Mouse (Mus musculus): Measurements from ENCODE around the gene Sptan1. TPM values are rescaled to one million over a fixed set of nuclear protein-coding genes. Genes with fewer than 3 reads are reported as not detected.

Gene Sptan1
- total and polyA plus RNA-seq, 3 experiments, result 73.8 to 113 (median 88.0) TPM

DNA sequence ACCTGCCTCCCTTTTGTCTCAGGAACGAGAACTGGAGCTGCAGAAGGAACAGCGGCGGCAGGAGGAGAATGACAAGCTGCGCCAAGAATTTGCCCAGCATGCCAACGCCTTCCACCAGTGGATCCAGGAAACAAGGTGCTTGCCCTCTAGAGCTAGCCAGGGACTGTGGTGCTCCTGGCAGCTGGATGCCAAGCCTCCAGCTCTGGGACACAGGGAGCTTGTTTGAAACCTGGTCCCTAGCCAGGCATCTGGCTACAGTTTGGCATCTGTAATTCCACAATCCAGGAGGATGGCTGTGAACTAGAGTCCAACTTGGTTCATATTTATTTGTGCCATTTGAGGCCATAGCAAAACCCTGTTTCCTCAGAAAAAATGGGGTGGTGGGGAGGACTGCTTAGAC lies 61.6 kb downstream of the Sptan1 start:
- Histone ChIP-seq H3K79me2 (replicated peaks; ENCODE audit: control insufficient read depth, extremely low read depth, insufficient read depth, poor library complexity, severe bottlenecking) (no peaks in the 10 kb centered on the region), H3K4me3 (replicated peaks in 1 of 3; ENCODE audit: low read depth in 2 of 3, low read length in 2 of 3, poor library complexity in 1 of 3) (no peak overlapping the region), H3K27ac (ENCODE audit: insufficient read depth, low read depth) (no peak overlapping the region), H3K36me3 (replicated peaks in 1 of 2; ENCODE audit: control insufficient read depth in 1 of 2, insufficient read depth in 1 of 2, low read length in 1 of 2) (peaks cover 89 to 97% of the 10 kb centered on the region in 2 experiments), H3K4me2 (ENCODE audit: insufficient read depth, low read depth, poor library complexity, severe bottlenecking) (no peak overlapping the region), H3K9ac (ENCODE audit: insufficient read depth, low read depth) (no peak overlapping the region), H3K4me1 (ENCODE audit: control insufficient read depth in 1 of 2, insufficient read depth in 2 of 2) (no peaks in the 10 kb centered on the region), H3K9me3 (replicated peaks; ENCODE audit: low read length) (no peaks in the 10 kb centered on the region), H3K27me3 (replicated peaks) (no peaks in the 10 kb centered on the region)
- TF ChIP-seq MYC (IDR thresholded peaks at IDR 0.05; ENCODE audit: low read depth, low read length) (no peak), CTCF (conservative IDR thresholded peaks at IDR 0.05 in 1 of 2, IDR thresholded peaks at IDR 0.05 in 1 of 2; ENCODE audit: low read depth in 2 of 2, low read length in 2 of 2) (no peak), SMC3 (IDR thresholded peaks at IDR 0.05; ENCODE audit: low read depth, low read length) (no peak), CHD1 (IDR thresholded peaks at IDR 0.05; ENCODE audit: low read depth, low read length) (no peak), MXI1 (IDR thresholded peaks at IDR 0.05; ENCODE audit: low read depth, low read length) (no peak), TBP (conservative IDR thresholded peaks at IDR 0.05; ENCODE audit: low read depth, low read length) (no peak), ETS1 (conservative IDR thresholded peaks at IDR 0.05; ENCODE audit: low read depth, low read length) (no peak)
- in situ Hi-C loops (cut with MboI; ENCODE audit: low pct_ligation_motif_present, low pct_unique_long_range_greater_than_20kb, low sequenced_read_pairs) (no loop called here), dilution Hi-C loops (cut with MboI; ENCODE audit: extremely low pct_ligation_motif_present, extremely low pct_unique_long_range_greater_than_20kb, low sequenced_read_pairs) (no loop called here)
- DNase-seq (ENCODE audit: extremely low read depth), result no peak

DNA sequence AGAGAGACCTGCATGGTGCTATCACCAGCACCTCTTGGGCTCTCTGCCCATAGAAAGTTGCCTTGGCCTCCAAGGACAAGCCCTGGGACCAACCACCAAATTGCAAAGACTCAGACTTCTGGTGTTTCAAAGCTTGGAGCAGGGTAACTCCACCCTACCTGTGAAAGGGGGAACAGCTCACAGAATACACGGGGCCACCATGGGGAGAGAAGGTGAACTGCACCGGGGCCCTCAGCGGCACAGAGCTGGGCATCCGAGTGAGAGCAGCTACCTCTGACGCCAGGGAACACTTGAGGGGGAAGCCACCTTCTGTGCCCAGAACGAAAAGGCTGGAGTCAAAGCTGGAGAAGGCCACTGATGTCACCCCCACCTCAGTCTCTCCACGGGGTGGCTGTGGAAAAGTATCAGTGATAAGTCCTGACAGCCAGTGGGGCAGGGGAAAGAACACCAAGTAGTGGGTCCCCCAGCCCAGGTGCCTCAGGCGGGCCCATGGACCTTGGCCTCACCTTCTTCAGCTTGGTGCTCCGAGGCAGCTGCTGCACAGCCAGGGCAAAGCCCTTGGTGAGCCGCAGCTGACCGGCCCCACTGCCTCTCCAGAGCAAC lies 67.0 kb downstream of the Sptan1 start:
- Histone ChIP-seq H3K36me3 (replicated peaks in 1 of 2; ENCODE audit: control insufficient read depth in 1 of 2, insufficient read depth in 1 of 2, low read length in 1 of 2) (peaks cover 58 to 86% of the 10 kb centered on the region in 2 experiments), H3K4me2 (ENCODE audit: insufficient read depth, low read depth, poor library complexity, severe bottlenecking) (no peak overlapping the region), H3K4me1 (ENCODE audit: control insufficient read depth in 1 of 2, insufficient read depth in 2 of 2) (no peaks in the 10 kb centered on the region), H3K9me3 (replicated peaks; ENCODE audit: low read length) (no peaks in the 10 kb centered on the region), H3K79me2 (replicated peaks; ENCODE audit: control insufficient read depth, extremely low read depth, insufficient read depth, poor library complexity, severe bottlenecking) (no peaks in the 10 kb centered on the region), H3K27ac (ENCODE audit: insufficient read depth, low read depth) (no peak overlapping the region), H3K9ac (ENCODE audit: insufficient read depth, low read depth) (no peak overlapping the region), H3K4me3 (replicated peaks in 1 of 3; ENCODE audit: low read depth in 2 of 3, low read length in 2 of 3, poor library complexity in 1 of 3) (no peak overlapping the region), H3K27me3 (replicated peaks) (no peaks in the 10 kb centered on the region)
- no peak for DNase-seq (ENCODE audit: extremely low read depth)
- TF ChIP-seq MYC (IDR thresholded peaks at IDR 0.05; ENCODE audit: low read depth, low read length) (no peak), CTCF (conservative IDR thresholded peaks at IDR 0.05 in 1 of 2, IDR thresholded peaks at IDR 0.05 in 1 of 2; ENCODE audit: low read depth in 2 of 2, low read length in 2 of 2) (peak in 1 of 2 experiments; percentile 37; a peak in 2 of 4 replicates)
- dilution Hi-C loops (cut with MboI; ENCODE audit: extremely low pct_ligation_motif_present, extremely low pct_unique_long_range_greater_than_20kb, low sequenced_read_pairs), result no loop called here
- in situ Hi-C loops (cut with MboI; ENCODE audit: low pct_ligation_motif_present, low pct_unique_long_range_greater_than_20kb, low sequenced_read_pairs), result no loop called here

DNA sequence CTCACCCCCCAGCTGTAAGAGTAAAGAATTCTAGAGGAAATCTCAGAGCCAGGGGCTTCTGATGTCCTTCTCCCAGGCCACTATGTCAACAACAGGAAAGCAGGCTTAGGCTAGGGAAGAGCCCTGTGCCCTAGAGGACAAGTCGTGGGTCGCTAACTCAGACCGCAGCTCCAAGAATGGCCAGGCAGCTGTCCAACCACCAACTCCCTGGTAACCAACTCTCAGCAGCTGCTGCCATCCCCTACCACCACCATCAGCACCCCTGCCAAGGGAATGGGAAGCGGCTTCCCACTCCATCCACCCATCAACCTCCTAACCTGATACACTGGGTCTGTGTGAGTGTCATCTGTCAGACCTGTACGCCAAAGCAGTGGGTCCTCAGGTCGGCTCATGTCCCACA lies 67.6 kb downstream of the Sptan1 start:
- peaks cover 58 to 86% of the 10 kb centered on the region in 2 experiments for H3K36me3 ChIP-seq (replicated peaks in 1 of 2; ENCODE audit: control insufficient read depth in 1 of 2, insufficient read depth in 1 of 2, low read length in 1 of 2)
- TF ChIP-seq BHLHE40 (IDR thresholded peaks at IDR 0.05; ENCODE audit: low read depth, low read length), result no peak
- no peak for TF ChIP-seq POLR2A (IDR thresholded peaks at IDR 0.05; ENCODE audit: low read depth, low read length)
- TF ChIP-seq NRF1 (IDR thresholded peaks at IDR 0.05; ENCODE audit: low read depth, low read length), result no peak
- TF ChIP-seq CHD1 (IDR thresholded peaks at IDR 0.05; ENCODE audit: low read depth, low read length), result no peak
- no peak for TF ChIP-seq ZKSCAN1 (IDR thresholded peaks at IDR 0.05; ENCODE audit: borderline replicate concordance, low read depth, low read length)
- TF ChIP-seq UBTF (IDR thresholded peaks at IDR 0.05; ENCODE audit: low read depth, low read length), result no peak
- no peak for TF ChIP-seq HCFC1 (IDR thresholded peaks at IDR 0.05; ENCODE audit: low read depth, low read length)
- TF ChIP-seq CTCF (conservative IDR thresholded peaks at IDR 0.05 in 1 of 2, IDR thresholded peaks at IDR 0.05 in 1 of 2; ENCODE audit: low read depth in 2 of 2, low read length in 2 of 2), result no peak
- no peak for TF ChIP-seq IRF4 (IDR thresholded peaks at IDR 0.05; ENCODE audit: low read depth, low read length)
- TF ChIP-seq CHD2 (IDR thresholded peaks at IDR 0.05; ENCODE audit: low read length), result no peak
- no peak for TF ChIP-seq JUN (IDR thresholded peaks at IDR 0.05; ENCODE audit: insufficient read depth, low read depth, low read length)
- no peak for TF ChIP-seq ELF1 (IDR thresholded peaks at IDR 0.05; ENCODE audit: low read depth, low read length)
- TF ChIP-seq PAX5 (IDR thresholded peaks at IDR 0.05; ENCODE audit: low read length), result no peak
- TF ChIP-seq POLR2AphosphoS2 (IDR thresholded peaks at IDR 0.05; ENCODE audit: low read depth, low read length), result no peak
- no peak for TF ChIP-seq KAT2A (IDR thresholded peaks at IDR 0.05; ENCODE audit: insufficient replicate concordance, low read length)
- H3K27me3 ChIP-seq (replicated peaks), result no peaks in the 10 kb centered on the region
- H3K4me3 ChIP-seq (replicated peaks in 1 of 3; ENCODE audit: low read depth in 2 of 3, low read length in 2 of 3, poor library complexity in 1 of 3), result no peak overlapping the region
- no peak overlapping the region for H3K27ac ChIP-seq (ENCODE audit: insufficient read depth, low read depth)
- H3K4me2 ChIP-seq (ENCODE audit: insufficient read depth, low read depth, poor library complexity, severe bottlenecking), result no peak overlapping the region
- H3K9me3 ChIP-seq (replicated peaks; ENCODE audit: low read length), result no peaks in the 10 kb centered on the region
- no peak overlapping the region for H3K9ac ChIP-seq (ENCODE audit: insufficient read depth, low read depth)
- in situ Hi-C loops (cut with MboI; ENCODE audit: low pct_ligation_motif_present, low pct_unique_long_range_greater_than_20kb, low sequenced_read_pairs), result no loop called here
- DNase-seq (ENCODE audit: extremely low read depth), result no peak
- H3K79me2 ChIP-seq (replicated peaks; ENCODE audit: control insufficient read depth, extremely low read depth, insufficient read depth, poor library complexity, severe bottlenecking), result no peaks in the 10 kb centered on the region
- H3K4me1 ChIP-seq (ENCODE audit: control insufficient read depth in 1 of 2, insufficient read depth in 2 of 2), result no peaks in the 10 kb centered on the region
- dilution Hi-C loops (cut with MboI; ENCODE audit: extremely low pct_ligation_motif_present, extremely low pct_unique_long_range_greater_than_20kb, low sequenced_read_pairs), result no loop called here
